Mouse (Mus musculus) layer of hippocampus, postnatal 10 days (tissue): Measurements from ENCODE around the gene Amh. TPM values are rescaled to one million over a fixed set of nuclear protein-coding genes. Genes with fewer than 3 reads are reported as not detected.

Source experiments
- DNase-seq, 2 experiments: peaks; one replicate each; pipeline ENCODE4 v3.0.0; 2021; ENCODE audit warnings: low spot score in 2 of 2
- long read RNA-seq: library from polyadenylated mRNA; stranded (forward); transcript quantifications from one replicate; pipeline ENCODE4 v2.0.0, GENCODE M21; 2023
- total RNA-seq, 2 experiments: library from RNA; stranded (reverse); gene quantifications; 2 replicates each; pipeline ENCODE4 v1.2.3; 2021

Gene Amh
- 1 to 10 TPM; 2.1 to 2.5 TPM for total RNA-seq
- long read RNA-seq, partial matches to known transcripts: 0 of 3 reads
- long read RNA-seq, other reads (novel, unspliced or antisense): 3 of 3 reads

- DNase-seq: no peak
Observed at GRCm38 (mm10) chr10:80804916-80805315, at the start of gene Amh. TSS of gene Amh (plus strand) at chr10:80805243.

- DNase-seq: no peak
Observed at GRCm38 (mm10) chr10:80755291-80756015, 49.6 kb upstream of the Amh start.

DNA sequence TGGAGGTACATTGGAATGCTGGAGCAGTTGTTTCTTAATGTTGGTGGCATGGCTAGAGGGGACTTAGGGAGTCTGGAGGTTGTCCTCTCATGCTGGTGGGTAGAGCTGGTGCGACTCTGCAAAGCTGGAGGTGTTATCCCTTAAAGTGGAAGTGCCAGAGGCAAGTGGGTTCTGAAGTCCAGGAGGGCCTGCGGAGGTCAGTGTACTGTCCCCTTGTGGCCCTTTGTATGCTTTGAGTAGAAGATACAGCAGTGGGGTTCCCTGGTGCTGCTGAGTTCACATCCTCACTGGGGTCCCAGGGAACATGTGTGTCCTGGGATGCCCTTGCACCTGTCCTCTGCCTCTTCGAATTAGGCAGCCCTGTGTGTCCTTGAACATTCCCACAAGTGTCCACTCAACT is 48.9 kb upstream of the Amh start:
- no peak for DNase-seq

DNA sequence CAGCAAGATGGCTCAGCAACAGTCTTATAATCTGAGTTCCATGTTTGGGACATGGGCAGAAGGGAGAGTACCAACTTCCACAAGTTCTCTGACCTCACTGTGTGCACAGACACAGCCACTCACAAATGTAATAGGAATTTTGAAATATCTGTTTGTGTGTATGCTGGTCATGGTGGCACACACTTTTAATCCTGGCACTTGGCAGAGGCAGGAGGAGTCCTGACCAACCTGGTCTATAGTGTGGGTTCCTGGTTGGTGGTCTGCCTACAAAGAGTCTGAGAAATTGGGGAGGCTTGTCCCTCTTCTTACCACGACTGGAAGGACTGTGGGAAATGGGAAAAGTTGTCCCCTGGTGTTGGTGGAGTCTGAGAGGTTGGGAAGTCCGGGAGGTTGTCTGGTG is 48.5 kb upstream of the Amh start:
- DNase-seq: no peak

- DNase-seq: no peak
Observed at GRCm38 (mm10) chr10:80756967-80757366, 48.1 kb upstream of the Amh start.

DNA sequence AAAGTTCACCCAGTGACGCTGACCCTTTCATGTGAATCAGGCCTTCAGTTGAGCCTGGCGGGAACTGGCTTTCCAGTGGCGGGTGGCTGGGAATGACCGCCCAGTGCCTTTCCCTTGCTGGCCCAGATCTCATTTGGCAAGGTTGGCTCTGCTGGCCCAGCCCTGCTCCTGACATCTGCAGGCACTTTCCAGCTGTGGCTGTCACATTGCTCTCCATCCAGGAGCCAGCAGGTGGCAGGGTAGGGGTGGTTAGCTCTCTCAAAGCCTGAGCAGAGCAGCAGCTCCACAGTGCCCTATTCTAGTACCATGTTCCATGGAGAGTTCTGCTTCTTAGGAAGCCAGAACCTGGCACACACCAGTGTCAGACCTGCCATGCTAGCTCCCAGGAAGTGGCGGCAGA is 47.3 kb upstream of the Amh start:
- peak; percentile 61 to 68 for DNase-seq

DNA sequence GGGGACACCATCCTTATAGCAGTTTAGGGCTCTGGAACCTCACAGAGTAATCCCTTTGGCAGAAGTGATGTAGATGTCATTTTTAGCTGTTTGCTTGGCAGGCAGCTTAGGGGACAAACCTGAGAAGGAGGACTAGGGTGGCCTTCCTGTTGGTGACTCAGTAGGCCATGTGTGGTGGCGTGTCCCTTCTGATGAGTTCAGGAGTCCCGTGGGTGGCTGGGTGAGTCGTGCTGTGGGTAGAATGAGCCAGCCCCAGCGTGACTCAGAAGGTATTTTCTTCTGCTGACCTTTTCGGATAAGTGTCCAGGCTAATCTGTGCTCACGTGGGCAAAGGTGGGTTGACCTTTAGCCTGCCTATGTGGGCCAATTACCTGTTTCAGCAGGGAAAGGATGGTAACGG is 46.4 kb upstream of the Amh start:
- DNase-seq: no peak

DNA sequence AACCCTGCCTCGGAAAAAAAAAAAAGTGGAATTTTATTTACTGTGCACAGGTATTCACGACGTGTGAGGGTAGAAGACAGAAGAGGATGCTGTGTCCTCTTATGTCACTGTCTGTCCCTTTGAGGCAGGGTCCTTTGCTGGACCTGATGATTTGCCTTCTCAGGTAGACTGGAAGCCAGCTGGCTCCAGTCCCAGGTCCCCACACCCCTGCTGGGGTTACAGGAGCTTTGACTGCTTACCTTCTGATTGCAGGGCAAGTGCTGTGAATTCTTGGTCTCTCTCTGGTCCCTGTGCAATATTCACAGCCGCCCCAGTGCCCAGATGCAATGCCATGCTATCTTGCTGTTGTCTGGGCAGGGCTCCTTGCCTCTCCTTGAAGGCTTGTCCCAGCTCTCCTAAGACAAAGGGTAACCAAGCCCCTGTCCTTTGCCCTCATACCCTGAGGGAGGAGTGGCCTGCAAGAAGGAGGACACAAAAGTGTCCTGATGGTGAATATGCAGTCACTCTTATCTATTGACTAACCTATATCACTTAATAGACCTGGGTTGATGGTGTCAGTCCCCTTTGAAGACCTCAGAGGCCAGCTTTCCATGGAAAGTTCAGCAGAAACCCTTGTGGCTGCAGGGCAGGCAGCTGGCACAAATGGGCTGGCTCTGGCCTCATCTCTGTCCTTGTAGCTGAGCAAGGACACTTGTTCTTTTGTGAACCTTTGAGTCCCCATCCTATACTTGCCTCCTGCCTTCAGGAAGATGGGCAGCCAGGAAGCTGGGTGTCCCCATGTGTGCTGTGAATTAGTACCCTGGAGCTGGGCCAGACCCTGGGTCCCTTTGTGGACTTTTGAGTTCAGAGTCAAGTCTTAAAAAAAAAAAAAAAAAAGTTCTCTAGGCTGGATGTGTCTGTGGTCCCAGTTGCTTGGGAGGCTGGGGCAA is 44.2 kb upstream of the Amh start:
- DNase-seq: no peak

DNA sequence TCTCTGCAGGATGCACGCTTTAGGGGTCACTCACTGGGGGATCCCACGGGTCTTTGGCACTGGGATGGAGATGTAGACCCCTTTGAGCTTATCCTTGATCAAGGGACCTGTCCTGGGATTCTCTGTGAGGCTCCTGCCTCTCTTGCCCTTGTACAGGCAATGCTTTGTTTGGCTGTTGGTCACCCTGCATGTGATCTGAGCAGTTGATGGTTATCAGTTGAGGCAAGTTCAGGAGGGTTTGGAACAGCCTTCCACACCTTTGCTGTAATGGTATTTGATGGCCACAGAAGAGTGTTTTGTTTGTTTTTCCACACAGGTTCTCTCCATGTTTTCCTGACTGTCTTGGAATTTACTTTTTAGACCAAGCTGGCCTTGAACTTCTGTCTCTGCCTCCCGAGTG is 43.2 kb upstream of the Amh start:
- no peak for DNase-seq

DNA sequence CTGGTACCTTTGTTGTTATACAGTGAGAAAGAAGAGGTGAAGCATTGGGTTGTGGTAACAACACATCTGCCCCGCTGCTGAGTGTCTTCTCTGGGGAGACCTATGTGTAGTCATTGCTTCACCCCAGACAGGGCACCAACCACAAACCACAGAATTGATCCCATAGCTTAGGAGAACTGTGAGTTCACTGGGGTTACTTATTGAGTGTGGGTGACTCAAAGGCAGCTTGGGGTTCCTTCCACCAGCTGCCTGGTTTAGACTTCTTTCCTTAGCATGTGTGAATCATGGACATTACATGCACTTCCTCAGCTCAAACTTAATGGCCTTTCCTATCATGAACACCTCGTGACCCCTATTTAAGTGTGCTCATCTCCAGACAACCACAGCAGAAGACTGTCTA is 41.5 kb upstream of the Amh start:
- no peak for DNase-seq

DNA sequence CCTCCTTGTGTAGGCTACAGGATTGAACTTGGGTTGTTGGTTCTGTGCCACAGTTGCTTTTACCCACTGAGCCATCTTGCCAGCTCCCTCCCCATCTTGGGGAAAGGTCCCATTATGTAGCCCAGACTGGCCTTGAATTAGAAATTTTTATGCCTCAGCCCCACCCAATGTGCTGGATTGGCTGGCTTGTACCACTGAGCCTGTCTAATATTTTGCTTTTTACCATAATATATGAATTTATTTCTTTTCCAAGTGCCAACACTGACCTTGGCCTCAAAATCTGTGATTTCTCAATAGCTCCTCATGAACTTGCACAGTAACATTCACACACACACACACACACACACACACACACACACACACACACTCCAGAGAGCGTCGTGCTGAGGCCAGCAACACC is 39.3 kb upstream of the Amh start:
- DNase-seq: no peak

- no peak for DNase-seq
Observed at GRCm38 (mm10) chr10:80766161-80766815, 38.8 kb upstream of the Amh start.

DNA sequence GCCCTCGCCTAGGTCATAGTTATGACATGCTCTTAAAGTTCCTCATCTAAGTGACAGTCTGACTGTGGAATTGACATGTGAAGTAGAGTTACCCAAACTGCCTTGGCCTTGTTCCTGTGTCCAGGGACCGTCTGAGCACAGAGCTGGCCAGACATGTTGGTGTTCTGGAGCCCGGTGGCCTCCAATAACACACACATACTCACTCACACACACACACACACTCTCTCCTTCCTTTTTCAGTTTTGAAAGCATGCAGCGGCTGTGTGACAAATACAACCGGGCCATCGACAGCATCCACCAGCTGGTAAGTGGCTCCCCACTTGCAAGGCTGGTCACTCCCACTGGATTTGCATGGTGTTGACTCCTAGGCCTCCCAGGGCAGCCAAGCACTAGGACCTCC is 36.7 kb upstream of the Amh start:
- no peak for DNase-seq

- DNase-seq: no peak
Observed at GRCm38 (mm10) chr10:80773816-80774215, 31.2 kb upstream of the Amh start.

GRCm38 (mm10) chr10:80774549-80774948 is 30.5 kb upstream of the Amh start:
- peak; percentile 90 for DNase-seq

DNA sequence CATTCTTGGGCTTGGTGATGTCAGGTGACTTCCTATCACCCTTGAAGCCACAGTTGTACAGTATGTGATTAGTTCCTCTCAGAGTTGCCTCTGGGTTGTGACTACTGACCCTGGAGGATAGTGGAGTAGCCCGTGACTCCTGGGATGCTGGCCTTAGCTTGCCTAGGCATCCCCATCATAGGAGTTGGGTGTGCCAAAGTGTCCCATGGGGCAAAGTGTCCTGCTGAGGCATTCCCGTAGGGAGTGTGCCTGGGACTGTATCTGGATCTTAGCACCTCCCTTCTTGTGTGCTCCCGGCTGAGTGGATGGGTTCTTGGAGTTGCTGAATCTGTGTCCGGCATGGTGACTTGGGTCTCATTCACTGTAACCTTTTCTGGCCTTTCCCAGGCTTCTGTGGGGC is 30.1 kb upstream of the Amh start:
- no peak for DNase-seq

GRCm38 (mm10) chr10:80775731-80776130 is 29.3 kb upstream of the Amh start:
- DNase-seq: no peak

DNA sequence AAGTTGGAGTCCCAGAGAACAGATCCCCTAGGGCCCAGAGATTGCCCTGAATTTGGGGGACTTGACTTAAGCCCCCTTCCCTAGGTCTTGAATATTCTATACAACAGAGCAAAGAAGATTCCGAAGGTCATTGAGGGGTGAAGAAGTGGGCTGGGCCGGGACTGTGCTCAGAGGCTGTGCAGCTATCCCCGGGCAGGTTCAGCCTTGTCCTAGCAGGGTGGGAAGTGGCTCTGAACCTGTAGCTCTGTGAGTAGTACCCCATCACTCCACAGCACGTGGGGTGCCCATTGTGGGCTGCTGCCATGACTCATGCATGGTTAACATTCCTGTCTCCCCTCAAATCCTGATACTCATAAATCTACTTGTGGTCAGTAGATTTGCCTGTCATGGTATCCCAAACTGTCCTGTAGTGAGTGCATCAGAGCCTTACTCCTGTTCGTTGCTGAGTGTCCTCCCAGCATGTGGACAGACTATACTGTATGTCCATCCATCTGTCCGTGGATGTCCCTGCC is 28.6 kb upstream of the Amh start:
- DNase-seq: no peak

DNA sequence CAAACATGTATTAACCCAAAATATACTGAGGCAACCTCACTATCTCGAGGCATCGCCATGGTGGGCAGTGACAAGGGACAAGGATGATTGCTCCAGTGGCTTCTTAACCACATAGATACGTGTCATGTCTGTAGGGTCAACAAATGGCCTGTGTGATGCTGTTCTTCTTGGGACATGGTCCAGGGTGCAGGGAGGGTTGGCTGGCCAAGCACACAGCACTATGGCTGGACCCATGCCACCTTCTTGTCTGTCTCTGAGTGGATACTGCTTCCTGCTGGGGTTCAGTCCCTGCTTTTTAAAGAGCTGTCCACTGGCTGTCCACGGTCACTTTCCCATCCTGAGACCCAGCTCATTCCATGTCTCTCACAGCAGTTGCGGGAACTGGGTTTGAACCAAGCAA is 27.9 kb upstream of the Amh start:
- DNase-seq: no peak

DNA sequence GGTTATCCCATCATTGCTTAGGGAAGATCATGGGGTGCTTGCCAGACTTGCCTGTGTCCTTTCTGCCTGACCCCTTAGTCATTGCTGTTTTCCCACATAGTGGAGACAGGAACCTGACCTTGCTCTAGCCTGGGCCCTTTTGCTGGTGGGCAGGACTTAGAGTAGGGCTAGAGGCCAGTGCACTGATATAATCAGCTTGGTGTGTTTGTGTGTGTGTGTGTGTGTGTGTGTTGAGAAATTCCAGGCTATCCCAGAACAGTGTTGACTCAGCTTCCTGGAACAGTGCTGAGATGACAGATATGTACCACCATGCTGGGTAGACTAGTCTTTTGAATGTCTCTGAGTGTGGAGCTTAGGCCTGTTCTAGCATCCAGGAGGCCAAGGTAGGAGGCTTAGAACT is 25.5 kb upstream of the Amh start:
- DNase-seq: no peak

- no peak for DNase-seq
Observed at GRCm38 (mm10) chr10:80784302-80784701, 20.7 kb upstream of the Amh start.

DNA sequence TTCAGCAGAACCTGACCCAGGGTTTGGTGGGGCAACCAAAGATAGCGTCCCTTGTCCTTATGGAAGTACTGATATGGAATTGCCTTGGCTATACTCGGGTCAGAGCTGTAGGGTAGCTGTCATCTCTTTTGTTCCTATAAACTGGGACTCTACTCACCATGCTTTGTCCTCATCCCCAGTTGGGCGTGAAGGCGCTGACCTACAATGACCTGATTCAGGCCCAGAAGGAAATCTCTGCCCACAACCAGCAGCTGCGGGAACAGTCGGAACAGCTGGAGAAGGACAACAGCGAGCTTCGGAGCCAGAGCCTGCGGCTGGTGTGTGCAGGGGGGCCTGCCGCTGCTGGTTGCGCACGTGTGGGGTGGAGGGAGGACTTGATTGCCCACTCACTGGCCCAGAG is 20.2 kb upstream of the Amh start:
- DNase-seq: no peak
